Mouse (Mus musculus): ENCODE measurements around the gene Nfatc2.

Gene Nfatc2

DNA sequence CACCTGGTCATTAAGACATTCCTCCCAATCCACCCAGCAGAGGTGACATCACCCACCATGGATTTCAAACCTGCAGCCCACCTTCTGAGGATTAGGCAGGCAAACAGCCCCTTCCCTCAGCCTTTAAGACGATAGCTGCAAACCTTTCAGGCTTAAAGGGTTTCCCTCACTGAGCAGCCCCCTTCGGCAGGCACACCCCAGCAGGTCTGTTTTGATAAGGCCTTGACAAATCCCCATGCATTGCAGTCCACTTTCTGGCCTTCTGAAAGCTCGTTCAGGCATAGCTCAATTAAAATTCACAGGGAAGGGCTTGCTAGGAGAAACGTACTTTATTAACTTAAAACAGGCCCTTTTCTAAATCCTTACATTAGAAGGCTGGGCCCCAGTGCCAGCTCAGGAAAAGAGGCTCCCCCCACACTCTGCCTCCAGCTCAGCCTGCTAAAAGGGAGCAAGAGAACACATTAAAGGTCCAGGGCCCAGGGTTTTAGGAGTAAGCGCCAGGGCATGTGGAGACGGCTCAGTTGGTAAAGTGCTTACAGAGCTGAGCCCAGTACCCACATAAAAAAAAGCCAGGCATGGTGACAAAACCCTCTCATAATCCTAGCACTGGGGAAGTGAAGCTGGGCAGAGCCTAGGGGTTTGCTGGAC, 20.1 kb downstream of the Nfatc2 start:
- in situ Hi-C loops (cut with MboI; ENCODE audit: unreplicated experiment in 2 of 2): no loop called here

DNA sequence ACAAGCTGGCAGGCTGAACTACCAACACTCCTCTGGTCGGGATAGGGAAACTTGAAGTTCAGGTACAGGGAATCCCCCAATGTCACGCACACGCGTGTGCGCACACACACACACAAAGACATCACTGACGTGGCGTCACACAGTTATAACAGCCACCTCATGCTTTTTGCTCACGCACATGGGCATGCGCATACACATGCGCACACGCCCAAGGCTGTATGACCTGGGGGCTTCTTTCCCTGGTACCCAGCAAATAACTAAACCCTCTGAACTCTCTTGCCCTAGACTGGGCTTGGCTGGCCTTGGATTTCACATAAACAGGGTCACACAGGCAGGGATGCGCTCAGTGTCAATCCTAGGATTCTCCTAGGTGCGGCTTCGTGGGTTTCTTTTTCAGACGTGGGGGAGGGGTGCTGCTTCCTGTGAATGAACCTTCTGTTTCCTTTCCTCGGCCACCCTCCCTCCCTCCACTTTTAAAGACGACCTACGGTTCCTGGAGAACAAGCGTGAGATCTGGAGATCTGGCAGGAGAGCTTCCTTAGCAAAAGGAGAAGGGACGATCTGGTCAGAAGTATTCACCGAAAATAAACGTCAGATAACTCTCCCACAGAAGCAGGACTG, 21.1 kb downstream of the Nfatc2 start:
- in situ Hi-C loops (cut with MboI; ENCODE audit: unreplicated experiment in 2 of 2): no loop called here

DNA sequence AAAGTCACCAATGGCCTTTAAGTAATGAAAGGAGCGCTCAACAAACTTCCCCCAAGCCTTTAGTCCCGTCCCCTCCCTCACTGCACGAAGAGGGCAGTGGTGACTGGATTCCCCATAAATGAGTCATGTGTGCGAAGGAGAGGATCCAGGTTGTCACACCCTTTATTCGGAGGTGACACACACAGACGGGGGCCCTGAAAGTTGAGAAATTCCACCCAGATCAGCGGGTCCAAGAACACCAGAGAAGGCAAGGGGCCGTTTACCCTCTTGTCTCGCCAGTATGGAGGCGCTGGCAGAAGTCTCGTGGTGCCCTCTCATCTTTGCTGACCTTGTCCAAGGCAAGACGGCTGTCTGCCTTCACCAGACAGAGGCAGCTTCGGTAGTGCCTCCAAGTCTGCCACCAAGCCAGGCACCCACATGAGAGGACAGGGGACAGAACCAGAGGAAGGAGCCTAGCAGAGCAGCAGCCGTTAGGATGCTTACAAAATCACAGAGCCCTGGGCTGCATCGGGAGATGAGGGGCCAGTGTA, 21.8 kb downstream of the Nfatc2 start:
- in situ Hi-C loops (cut with MboI; ENCODE audit: unreplicated experiment in 2 of 2): no loop called here

DNA sequence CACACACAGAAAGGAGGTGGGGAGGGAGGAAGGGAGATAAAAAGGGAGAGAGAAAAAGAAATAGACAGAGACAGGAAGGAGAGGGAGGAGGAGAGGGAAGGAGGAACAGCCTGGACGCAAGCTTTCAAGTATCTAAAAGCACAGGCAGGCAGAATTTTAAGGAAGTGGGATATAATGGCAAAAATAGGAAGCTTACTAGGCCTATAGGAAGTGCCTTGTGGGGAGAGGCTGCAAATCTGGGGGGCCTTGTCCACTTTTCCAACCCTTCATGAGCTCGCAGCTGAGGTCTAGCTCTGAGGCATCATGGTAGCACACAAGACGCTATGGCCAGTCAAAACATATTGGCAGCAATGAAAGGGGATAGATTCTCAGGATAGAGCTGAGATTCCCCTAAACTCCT, 22.3 kb downstream of the Nfatc2 start:
- in situ Hi-C loops (cut with MboI; ENCODE audit: unreplicated experiment in 2 of 2): no loop called here

DNA sequence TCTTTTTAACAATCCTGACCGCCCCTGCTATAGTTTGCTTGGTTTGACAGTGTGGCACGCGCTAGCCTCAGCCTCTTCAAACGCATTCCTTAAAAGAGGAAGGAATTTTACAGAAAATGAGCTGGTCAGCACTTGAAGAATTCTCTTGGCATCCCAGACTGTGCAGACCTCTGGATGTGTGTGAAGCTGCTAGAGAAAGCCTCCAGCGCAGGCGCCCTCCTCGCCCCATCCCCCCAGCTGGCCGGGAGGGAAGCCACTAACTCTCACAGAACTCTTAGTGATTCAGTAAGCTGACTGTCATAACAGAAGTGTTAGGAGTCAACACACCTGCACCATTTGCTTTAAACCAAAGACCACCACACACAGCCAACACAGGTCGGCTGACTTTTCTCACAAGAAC, 23.3 kb downstream of the Nfatc2 start:
- in situ Hi-C loops (cut with MboI; ENCODE audit: unreplicated experiment in 2 of 2): no loop called here

DNA sequence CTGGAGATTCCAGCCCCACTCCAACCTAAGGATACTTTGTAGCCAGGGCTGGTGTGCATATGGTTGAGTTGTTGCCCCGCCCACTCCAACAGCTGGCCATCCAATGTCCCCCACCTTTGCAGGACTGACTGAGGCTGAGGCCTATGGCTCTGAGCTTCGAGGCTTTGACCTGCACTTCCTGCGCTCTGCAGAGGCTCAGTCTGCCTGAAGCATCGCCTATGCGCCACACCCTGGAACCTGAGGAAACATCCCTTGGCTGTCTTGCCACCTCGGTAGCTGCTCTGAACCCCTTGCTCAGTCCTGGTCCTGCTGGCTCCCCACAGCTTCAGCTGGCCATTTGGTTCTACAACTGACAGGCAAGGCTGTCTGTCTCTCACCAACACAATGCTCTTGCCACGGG, 24.1 kb downstream of the Nfatc2 start:
- in situ Hi-C loops (cut with MboI; ENCODE audit: unreplicated experiment in 2 of 2): no loop called here

DNA sequence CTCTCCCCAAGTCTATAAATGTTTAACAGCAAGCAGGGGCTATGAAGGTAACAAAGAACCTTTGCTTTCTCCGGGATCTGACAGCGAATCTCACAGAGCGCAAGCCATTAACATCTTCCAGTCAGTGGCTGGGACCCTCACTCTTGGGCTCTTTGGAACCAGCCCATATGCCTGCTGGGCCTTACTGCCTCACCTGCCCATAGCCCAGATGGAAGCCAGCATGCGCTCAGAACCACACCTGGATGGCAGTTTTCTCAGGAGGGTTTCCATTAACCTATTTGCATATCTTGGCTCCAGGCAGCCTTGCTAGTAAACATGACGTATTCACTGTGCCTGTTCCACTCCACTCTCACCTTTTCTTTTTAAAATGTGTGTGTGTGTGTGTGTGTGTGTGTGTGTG, 25.6 kb downstream of the Nfatc2 start:
- in situ Hi-C loops (cut with MboI; ENCODE audit: unreplicated experiment in 2 of 2): no loop called here

DNA sequence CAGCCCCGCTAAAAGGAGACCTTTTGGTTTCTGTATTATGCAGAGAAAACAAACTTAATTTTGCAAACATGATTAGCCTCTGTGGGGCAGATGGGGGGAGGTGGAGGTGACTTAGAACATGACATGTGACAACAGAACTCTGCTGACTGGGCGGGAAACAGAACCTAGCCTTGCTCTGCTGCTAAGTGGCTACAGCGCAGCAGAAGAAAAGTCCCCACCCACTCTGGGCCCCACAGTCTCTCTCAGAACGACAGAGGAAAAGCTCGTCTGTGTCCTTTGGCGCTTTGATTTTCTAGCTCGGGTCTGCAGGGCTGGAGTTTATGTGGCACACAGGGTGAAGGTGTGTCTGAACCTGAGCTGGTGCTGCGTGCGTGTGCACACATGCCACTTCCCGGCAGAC, 26.5 kb downstream of the Nfatc2 start:
- in situ Hi-C loops (cut with MboI; ENCODE audit: unreplicated experiment in 2 of 2): no loop called here

DNA sequence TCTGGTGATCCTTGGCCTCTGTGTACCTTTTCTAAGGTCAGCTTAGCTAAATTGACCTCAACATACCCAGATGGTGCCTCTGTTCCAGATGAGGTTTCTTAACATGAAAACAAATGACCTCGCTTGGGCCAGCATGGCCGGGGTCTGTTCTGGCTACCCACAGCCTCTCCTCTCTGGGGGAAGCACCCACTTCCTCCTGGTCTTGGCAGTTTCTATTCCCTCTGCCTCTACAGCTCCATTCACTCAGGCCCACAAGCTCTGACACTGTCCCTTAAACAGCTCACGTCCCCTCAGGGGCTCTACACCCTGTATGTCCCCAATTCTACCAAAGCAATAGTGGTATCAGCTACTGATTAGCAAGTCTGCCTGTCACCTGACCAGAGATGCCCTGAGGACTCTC, 27.6 kb downstream of the Nfatc2 start:
- in situ Hi-C loops (cut with MboI; ENCODE audit: unreplicated experiment in 2 of 2): no loop called here

DNA sequence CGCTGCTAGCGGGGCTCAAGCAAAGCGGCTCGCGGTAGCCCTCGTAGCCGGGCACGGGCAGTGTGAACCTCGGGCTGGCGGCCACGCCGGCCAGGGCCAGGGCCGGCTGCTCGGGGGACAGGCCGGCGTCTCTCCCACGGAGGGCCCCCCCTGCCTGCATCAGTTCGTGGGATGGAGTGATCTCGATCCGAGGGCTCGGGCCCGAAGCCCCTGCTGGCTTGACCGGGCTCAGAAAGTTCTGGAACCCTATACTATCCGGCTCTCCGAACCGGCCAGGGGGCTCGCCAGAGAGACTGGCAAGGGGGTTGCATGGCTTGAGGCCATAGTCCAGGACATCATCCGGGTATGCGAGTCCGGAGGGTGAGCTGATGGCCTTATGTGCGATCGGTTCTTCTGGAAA, 30.2 kb downstream of the Nfatc2 start:
- in situ Hi-C loops (cut with MboI; ENCODE audit: unreplicated experiment in 2 of 2): no loop called here

DNA sequence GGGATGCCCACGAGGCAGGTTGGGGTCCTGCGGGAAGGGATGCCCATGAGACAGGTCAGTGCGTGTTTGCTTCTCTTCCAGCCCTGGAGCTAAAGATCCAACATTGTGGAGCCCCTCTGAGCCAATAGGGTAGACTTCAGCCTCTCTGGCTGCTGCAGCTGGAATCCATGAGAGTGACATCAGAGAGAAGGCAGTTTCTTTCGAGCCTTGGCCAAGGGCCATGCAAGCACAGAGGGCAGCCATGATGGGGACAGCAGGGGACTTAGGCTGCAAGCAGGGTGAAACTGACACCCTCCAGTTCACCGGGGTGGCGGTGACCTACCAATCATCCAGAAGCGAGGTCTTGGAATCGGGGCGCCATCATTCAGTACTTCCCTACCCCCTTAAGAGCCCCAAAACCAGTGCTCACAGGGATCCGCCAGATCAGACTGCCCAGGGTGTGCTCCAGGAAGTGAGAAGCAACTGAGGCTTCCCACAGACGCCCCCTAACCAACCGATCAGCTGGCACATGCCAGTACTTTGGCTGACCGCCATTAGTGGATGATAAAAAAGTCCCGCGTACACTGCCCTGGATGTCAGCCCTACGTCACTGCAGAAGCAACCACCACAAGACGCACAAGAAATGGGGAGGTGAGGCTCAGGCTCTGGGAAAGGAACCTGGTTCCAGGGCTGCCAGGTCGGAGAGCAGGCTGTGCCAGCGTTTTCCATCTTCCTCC, 35.8 kb downstream of the Nfatc2 start:
- in situ Hi-C loops (cut with MboI; ENCODE audit: unreplicated experiment in 2 of 2): no loop called here

DNA sequence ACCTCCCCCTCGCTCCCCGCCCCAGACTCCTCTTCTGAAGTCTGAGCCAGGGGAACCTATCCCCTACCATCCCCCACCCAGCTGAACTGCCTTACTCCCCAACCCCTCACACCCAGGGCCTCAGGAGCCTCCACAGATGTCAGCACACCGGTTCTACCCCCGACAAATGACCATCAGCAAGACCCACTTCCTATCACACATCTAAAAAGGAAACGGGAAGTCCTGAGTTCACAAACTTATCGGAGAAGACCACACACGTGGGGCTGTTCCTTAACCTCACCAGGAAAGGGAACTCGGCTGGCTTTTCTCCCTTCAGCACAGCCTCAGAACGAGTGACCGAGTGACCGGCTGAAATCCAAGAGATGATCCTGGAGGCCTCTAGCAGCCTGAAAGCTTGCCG, 38.3 kb downstream of the Nfatc2 start:
- in situ Hi-C loops (cut with MboI; ENCODE audit: unreplicated experiment in 2 of 2): no loop called here

DNA sequence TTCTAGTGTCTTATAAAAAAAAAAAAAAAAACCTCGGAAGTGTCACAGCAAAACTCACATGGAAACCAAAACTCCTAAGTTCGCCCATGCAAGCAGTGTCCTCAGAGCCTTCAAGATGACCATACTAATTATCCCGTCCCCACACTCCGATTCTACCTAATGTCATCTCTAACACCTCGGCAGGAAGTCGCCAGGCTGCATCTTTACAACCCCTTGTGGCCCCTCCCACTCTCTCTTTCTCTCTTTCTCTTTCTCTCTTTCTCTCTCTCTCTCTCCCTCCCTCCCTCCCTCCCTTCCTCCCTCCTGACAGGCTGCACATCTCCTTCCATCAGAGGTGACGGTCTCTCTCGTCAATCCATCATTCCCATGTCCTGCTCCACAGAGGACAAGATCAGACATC, 44.4 kb downstream of the Nfatc2 start:
- in situ Hi-C loops (cut with MboI; ENCODE audit: unreplicated experiment in 2 of 2): no loop called here

DNA sequence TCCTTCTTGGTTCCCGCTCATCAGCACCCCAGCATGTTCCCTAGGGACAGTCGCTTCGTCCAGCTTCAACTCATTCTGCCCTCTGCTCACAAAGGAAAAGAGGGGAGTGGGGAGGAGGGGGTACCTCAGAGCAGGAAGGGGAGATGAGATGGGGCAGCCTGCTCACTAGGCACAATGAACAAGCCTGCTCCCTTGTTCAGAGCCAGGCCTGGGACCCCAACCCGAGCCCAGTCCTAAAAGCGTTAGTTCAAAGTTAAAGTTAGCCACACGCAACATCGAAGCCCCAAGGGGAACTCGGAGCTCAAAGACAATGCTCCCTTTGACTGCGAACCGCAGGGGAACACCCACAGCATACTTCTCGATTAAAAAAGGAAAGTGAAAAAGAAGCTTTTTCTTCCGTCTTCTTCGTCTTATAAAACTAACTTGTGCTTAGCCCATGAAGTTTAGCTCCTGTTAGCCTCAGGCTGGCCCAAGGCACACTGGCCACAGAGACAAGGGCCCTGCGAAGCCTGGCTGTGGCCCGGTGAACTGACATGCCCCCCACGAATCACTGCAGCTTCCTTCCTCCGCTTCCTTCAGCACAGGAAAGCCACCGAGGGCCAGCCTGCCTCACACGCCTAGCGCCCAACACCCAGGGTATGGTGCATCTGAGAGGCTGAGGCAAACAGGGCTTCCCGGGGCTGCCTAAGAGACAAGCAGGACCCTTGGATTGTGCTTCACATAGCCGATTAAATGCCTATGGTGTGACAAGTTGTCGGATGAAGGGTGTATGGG, 45.4 kb downstream of the Nfatc2 start:
- in situ Hi-C loops (cut with MboI; ENCODE audit: unreplicated experiment in 2 of 2): no loop called here

DNA sequence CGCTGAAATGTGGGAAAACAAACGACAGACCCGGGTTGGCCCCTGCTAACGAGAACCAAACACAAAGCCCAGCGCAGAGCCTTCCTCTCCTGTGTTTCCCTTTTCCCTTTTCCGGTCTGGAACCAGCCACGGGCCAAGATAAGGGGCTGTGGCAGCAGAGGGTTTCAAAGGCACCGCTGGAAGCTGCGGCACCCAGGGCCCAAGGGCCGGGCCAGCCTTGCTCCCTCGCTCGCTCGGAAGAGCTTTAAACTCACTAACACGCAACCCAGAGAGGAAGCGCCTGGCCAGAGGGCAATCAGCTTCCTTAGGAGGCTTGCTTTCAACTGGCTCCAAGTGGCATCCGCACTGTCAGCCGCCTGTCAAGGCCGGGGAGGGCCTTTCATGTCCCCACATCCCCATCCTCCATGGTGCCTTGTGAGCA, 47.9 kb downstream of the Nfatc2 start:
- in situ Hi-C loops (cut with MboI; ENCODE audit: unreplicated experiment in 2 of 2): no loop called here

DNA sequence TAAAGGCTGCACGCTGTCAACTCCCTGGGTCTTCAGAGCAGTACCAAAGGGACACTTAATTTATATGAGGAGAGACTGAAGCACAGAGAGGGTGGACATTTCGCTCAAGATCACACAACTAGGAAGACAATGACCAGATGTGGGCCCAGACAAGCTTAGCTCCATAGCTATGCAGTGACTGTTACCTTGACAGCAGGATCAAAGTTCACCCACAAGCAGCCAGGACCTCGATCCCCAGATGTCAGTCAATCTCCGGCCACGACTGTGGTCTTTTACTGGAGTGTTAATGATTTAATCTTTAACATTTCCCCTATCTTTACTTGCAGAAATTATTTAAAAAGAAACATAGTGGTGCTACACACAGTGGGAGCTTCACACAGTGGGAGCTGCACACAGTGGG, 49.1 kb downstream of the Nfatc2 start:
- in situ Hi-C loops (cut with MboI; ENCODE audit: unreplicated experiment in 2 of 2): no loop called here

DNA sequence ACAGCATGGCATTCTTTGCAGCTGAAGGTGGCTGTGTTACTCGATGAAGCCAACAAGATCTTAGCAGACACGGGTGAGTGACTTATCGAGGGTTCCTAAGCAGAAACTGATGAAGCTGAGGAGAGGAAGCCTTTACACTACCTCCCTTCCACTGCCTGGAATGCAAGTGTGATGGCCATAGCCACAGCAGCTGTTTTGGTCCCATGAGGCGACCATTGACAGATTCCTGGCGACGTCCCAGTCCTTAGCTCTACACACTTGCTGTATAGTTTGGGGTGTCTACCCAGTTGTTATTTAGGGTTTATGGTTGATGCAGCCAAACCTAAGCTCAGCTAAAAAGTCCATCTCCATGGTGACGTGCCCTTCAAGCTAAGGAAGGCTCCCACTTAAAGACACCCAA, 50.2 kb downstream of the Nfatc2 start:
- in situ Hi-C loops (cut with MboI; ENCODE audit: unreplicated experiment in 2 of 2): no loop called here

DNA sequence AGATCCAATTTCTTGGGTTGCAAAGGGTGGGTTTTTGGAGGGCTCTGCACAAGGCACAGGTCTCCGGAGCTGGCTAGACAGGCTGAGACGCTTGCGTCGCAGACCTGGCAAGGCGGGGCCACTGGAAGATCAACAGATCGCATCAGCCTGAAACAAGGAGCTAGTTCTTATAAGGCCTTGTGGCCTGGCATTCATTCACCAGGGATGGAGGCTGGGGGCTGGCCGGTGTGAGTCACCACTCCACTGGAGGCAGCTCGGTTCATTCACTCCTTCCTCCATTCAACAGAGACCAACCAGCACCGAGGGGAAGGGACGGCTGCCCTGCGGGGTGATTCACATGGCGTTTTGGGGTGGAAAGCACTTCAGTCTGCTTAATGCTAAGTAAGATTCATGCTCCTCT, 52.1 kb downstream of the Nfatc2 start:
- in situ Hi-C loops (cut with MboI; ENCODE audit: unreplicated experiment in 2 of 2): no loop called here

DNA sequence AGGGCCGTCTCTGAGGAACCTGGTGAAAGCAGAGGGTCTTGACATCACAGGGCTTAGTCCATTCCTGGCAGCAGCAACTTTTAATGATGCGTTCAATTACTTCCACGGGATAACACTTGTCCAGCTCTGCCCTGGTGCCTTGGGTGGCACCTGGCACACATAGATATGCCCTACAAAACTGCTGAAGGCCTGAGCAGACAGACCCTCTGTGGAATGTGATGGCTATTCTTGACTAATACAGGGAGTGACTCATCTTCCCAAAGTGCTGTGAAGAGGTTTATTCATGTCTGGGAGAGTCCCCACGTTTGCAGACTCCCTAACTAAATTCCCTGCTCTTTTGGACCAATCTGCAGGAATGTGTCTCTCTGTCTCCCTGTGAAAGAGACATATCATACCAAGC, 53.4 kb downstream of the Nfatc2 start:
- in situ Hi-C loops (cut with MboI; ENCODE audit: unreplicated experiment in 2 of 2): no loop called here

DNA sequence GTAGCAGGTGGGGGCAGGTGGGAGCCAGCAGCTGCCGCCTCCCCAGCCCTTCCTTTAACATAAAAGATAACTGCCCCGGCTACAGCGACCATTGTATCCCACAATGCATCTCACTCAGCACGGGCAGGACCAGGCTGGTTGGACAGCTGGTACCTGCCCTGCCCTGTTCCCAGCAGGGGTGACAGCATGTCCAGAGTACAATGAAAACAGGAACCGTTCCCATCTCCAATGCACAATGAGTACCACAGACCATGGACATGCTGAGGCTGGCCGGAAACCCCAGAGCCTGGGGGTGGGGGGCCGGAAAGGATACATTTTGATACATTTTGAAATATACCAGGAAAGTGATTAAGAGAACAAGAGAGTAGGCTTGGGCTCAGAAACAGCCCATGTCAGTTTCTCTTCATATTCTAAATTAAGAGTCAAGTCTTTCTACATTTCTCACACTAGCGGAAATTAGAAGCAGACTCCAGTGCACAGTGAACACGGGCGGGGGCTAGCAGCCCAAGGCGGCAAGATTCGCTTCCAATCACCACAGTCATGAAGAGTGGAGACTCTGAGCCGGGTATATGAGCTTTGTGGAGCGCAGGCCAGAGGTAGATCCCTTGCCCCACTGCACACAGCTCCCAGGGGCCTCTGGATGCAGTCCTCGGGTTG, 55.4 kb downstream of the Nfatc2 start:
- in situ Hi-C loops (cut with MboI; ENCODE audit: unreplicated experiment in 2 of 2): no loop called here

DNA sequence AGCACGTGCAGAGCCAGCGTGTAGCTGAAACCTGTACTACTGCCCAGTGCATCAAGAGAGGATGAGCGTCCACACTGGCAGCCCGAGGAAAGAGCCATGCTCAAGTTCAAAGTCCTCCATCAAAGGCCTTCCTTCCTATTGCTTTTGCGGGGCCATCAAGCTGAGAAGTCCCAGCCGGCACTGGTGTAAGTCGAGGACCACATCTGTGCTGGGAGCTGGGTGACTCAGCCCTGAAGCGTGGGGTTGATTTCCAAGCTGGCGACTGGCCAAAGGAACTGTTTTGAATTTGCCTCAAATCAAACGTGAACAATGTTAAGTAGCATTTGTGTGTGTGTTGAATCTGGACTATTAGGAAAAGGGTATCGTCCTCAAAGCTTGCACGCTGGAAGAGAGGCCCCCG, 57.4 kb downstream of the Nfatc2 start:
- in situ Hi-C loops (cut with MboI; ENCODE audit: unreplicated experiment in 2 of 2): no loop called here

Data from v-Abl transformed pro-B cells (cell line).